Mouse (Mus musculus) Muller cell, postnatal 12 days (primary cell): ENCODE data around the gene Tekt1.

Experiments used
- DNase-seq: peaks from one replicate; pipeline ENCODE4 v3.0.0-alpha.2; 2015; ENCODE audit errors: inconsistent ontology term

The Tekt1 gene

DNA sequence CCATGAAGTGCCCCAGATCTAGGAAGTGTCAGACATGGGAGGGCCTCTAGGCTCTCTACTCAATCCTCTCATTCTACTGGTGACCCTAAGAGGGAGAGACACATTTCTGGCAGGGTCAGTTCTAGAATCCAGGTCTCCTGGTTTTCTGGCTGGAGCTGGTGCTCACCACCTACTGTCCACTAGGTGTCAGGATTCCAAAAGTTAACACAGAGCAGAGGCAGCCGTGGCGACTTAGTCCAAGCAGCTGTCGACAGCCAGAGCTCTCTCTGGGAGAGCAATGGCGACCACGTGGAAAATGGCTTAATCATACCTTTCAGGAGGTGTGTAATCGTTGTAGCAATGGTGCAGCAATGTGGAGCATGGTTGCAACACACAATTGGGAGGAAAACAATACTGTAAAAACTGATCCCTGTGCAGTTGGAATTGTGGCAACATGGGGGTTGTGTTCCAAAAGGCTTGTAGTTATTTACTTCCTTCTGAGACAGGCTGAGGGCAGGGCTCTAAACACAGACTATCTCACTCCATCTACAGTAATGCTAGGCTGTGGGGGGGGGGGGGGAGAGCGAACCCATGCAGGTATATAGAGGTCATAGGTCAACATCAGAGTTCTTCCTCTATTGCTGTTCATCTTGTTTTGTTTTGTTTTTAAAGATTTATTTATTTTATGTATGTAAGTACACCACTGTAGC lies 19.5 kb downstream of the Tekt1 start:
- DNase-seq, result no peak

- DNase-seq, result no peak
Observed at GRCm38 (mm10) chr11:72339716-72340115, 22.5 kb downstream of the Tekt1 start.

DNA sequence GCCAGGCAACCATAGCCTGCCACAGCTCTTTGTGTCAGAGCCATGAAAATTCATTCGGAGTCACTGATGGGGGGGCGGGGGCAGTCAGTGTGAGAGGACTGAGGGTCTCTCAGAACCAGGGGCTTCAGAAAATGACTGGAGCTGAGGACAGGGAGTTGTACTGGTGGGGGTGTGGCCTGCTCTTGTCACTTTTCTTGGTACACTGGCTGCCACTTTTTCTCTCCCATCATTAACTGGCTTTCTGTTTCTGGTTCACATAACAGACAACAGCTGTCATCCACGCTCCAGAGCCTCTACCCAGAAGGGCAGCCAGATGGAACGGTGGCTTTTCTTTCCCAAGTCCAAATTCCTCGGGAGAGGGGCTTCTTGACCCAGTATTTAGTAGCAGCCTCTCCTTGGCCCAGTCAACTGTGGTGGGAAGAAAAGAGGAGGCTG lies 23.8 kb downstream of the Tekt1 start:
- peak; percentile 61 for DNase-seq

DNA sequence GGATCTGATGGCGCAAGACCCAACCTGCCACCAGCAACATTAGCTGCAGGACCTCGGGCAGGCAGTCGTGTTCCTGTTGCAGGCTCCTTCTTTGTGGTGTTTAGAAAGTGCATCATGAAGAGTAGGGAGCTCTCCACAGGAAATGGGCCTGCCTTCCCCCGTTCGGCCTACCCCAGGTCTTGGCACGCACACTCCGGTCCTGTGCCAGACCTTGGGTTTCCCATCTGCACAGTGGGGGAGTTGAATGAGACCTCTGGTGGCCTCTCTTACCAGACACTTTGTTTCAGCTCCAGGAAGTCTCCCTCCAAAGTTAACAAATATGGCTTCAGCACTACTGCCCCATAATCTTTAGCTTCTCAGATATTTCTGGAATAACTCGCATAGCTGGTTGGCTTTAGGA lies 25.5 kb downstream of the Tekt1 start:
- no peak for DNase-seq

- no peak for DNase-seq
Observed at GRCm38 (mm10) chr11:72334653-72335052, 27.6 kb downstream of the Tekt1 start.

DNA sequence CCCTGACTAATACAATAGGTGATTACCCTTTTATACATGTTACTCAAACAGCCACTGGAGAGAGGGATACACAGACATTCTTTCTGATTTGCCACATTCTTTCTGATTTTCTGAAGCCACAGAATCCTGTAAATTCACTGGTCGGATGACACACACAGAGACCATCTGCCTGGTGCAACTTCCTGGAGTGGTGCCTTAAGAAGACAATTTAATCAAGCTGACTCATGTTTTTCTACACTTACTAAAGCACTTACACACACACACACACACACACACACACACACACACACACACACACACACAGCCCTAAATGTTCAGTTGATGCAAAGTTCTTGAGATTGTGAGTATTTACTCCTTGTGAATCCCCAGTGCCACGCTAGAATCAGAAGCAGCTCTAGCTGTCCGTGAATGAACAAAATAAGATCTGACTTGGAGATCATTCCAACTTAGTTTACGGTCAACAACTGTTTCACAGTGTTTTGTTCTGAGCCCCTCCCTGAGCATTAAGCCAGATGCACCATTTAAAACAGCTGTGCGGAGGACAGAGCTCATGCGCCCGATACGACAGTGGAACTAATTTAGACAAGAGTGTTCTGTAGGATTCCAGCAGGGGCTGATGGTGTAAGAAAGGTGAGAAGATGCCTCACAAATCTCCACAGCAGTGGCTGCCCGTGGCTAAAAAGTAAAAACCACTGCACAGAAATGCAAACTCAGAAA lies 29.1 kb downstream of the Tekt1 start:
- peak; percentile 71 for DNase-seq

DNA sequence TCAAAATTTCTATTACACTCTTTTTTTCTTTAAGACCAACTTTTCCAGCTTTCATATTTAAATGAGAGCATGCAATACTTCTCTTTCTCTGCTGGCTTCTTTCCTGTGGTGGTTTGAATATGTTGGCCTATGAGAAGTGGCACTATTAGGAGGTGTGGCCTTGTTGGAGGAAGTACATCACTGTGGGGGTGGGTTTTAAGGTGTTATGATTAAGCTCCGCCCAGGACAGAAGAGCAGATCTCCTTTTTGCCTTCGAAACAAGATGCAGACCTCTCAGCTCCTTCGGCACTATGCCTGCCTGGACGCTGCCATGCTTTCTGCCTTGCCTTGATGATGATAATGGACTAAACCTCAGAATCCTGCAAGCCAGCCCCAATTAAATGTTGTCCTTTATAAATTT lies 36.5 kb downstream of the Tekt1 start:
- DNase-seq, result no peak

DNA sequence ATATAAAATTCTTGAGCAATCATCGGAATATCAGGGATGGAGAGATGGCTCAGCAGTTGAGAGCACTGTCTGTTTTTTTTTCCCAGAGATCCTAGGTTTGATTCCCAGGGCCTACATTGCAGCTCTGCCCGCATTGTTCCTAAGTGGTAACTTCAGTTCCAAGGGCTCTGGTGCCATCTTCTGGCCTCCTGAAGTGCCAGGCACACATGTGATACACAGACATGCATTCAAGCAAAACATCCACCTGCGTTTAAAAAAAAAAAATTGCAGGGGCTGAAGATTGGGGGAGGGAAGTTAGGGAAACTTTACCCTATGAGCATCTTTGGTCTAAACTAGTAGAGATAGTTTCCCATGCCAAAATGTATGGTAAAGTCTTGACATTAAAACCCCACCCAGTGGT lies 37.8 kb downstream of the Tekt1 start:
- DNase-seq, result no peak

- DNase-seq, result no peak
Observed at GRCm38 (mm10) chr11:72318026-72318425, 44.2 kb downstream of the Tekt1 start.

DNA sequence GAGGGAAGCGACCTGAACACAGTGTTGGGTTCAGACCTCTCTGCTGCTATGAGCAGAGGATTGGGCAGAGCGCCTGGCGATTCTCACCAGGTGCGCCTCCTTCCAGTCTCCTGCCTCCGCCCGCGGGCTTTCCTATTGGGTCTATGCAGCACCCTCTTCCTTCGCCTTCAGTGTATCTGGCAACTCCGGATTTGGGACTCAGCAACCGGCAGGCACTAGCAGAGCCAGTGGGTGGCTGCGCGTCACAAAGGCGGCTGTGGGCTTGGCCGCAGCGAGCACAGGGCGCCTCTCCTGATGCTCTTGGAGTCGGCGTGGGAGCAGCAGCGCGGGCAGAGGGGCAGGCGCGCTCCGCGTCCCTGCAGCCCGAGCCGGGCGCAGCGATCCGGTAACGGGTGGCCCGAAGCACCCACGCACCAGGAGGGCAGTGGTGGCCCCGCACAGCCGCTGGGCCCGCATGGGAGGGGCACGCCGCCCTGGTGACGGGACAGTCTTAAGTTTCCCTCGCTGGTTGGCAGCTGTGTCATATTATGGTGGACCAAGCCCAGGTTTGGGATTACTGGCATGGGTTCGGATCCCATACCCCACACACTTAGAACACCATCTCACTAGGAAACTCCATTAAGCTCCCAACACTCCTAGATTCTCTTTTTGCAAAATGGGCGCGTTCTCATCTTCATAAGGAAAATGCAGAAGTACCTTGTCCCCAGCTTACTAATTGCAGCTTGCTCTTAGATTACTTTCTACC lies 47.9 kb downstream of the Tekt1 start, which contains the start of gene Fbxo39:
Gene Fbxo39 (plus strand): TSS at position 294 of the 745 bp plus-strand sequence.
- peak; percentile 22 for DNase-seq

DNA sequence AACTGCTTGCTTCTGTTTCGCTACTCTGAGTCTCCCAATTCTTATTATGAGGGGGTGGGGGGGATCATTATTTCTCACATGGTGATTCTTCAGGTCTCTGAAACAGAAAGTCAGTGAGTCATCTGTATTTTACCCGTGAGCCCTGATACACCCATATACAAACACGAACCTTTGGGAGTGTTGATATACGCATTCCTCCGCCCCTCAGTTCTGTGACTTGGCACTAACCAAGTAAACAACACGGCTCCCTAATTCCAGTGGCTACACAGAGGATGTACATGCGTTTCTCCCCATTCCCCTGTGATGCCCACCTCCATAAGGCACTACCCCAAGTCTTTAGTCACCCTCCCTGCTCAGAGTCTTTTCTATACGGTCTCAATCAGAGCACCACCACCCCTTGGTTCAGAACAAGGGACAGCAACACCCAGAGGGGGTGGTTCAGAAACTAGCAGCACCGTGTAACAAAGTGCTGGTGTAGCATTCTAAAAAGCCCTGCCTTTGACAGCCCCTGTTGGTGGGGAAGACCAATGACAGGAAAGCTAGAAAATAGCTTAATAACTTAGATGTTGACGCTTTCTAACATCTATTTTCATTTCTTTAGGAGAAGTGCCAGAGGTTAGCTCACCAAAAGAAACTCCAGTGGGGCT lies 50.8 kb downstream of the Tekt1 start:
- DNase-seq, result no peak

GRCm38 (mm10) chr11:72310491-72310890 lies 51.8 kb downstream of the Tekt1 start:
- no peak for DNase-seq

GRCm38 (mm10) chr11:72308982-72309381 lies 53.3 kb downstream of the Tekt1 start:
- DNase-seq, result no peak

DNA sequence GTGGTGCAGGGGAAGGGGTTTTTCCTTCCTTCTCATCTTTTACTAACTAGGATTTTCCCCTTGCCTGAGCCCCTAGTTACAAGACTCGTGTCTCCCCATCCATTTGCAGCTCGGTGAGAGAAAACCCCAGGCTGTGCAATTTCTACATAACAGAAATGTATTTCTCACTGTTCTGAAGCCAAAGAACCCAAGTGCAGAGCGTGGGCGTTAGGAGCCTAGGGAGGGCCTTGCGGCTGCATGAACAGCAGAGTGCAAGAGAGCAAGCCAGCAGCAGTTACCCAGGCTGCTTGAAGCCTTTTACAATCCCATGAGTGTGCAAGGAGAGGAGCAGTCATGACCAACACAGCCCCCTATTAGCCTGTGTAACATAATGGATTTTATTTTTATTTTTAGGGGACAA lies 54.8 kb downstream of the Tekt1 start:
- DNase-seq, result no peak

DNA sequence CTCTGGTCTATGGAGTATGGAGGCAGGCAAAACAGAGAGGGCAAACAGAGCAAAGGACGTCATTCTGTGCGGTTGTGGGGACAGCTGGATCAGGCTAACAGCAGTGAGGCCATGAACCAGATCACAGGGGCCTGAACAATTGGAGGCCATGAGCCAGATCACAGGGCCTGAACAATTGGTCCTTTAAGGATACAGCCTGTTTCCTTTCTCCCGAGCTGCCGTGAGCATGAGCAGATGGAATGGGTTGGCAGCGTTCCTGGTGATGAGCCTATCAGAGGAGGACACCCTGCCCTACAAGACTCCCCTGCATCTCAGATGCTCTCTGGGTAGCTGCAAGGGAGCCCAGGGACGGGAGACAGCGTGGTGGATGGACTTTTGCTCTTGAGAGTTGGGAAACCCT lies 60.0 kb downstream of the Tekt1 start:
- DNase-seq, result peak; percentile 77

- peak; percentile 79 for DNase-seq
Observed at GRCm38 (mm10) chr11:72301334-72301733, 60.9 kb downstream of the Tekt1 start, which contains the start of gene Xaf1. TSS of gene Xaf1 (plus strand) at chr11:72301629.
